Mouse (Mus musculus) frontal cortex, postnatal 36 days (tissue): ENCODE data around the gene Klhl42.

Source experiments
- DNase-seq, 2 experiments: peaks; one replicate each; pipeline ENCODE4 v3.0.0; 2022; ENCODE audit warnings: low spot score in 2 of 2

Klhl42 gene

DNA sequence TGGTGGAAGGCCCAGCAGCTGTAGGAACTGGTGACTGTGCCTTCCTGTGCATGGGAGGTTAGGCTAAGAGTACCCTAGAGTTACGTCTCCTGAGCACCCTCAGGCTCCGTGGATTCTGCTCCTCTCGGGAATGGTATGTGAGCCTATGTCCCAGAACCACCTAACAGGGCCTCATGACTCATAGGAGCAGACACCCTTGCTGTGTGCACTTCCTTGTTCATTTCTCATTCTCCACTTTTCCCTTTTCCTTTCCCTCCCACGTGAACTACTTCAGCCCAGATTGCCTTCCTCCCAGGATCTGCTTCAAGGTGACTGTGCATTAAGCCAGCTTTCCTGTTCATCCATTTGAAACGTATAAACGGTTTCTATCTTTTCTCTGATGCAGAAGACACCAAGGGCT lies 59.9 kb downstream of the Klhl42 start:
- DNase-seq = no peak

DNA sequence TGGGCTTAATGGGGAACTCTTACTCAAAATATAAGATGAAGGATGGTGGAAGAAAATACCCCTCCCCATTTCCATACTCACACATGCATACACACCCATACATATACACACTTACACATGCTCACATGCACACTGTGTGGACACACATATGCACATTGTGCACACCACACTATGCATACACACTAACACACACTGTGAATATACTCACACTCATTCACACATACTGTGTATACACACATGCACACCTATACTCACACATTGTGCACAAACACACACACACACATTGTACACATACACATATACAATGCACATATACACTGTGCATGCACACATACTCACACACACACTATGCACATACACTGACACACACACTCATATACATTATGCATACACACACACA lies 60.7 kb downstream of the Klhl42 start:
- no peak for DNase-seq

DNA sequence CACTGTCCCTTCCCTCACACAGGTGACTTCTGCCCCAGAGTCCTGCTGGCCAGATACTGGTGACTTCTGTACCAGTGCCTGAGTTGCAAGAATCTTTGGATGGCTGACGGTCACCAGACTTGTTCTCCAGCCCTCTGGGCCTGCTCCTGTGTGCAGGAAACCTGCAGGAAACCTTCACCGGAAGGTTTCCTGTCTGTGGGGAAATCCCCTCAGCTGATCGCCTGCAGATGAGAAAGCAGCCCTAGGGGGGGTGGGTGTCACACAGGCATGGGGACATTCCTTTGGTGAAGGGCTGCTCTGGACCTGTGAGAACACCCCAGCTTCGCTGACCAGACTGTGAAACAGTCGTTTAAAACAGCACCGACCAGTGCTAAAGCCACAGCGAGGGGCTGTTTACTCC lies 63.9 kb downstream of the Klhl42 start:
- no peak for DNase-seq

DNA sequence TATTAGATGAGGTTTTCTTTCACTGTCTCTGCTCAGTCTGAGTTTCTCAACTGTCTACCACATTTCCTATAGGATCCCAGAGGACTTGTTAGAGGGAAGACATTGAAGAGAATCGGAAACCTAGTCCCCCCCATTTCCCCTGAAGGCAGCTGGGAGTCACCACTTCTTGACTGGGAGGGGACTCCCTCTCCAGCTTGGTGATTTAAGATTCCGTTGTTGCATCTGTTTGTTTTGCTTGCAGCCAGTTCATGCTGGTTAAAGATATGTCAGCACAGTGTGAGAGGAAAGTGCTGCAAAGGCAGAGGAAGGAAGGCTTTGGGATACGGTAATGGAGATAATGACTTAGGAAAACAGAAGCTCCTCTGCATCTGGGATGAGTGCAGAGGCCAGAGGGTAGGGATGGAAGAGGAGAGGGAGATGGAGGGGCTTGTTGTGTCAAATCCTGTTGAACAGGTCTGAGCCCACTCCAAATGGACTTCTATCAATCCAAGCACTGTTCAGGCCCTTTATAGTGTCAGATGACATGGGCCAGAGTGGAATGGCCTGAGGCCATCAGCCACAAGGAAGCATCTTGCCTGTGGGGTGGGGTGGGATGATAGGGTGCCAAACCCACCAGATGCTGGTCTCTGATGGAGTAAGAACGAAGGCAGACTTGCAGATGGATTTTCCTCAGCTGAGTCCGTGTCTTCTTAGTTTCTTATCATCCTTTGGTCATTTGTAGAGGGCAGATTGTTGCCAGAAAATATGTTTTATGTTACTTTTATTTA lies 70.8 kb downstream of the Klhl42 start:
- no peak for DNase-seq
